Mouse (Mus musculus) lung, embryonic 14.5 days (tissue): Measurements from ENCODE around the gene Tom1l1. TPM values are rescaled to one million over a fixed set of nuclear protein-coding genes. Genes with fewer than 3 reads are reported as not detected.
"Not testable (repeated sequence)": the region's sequence is repeated elsewhere in the genome, so short reads cannot be mapped to it uniquely, and the experiment has no call there.

ENCODE experiments used
- ATAC-seq: fragments of 200-750 bp; cut with Nextera tagmentation; 2 replicates; pipeline ENCODE4 v1.8.0; 2017; ENCODE audit warnings: mild to moderate bottlenecking, moderate TSS enrichment, moderate library complexity; ENCODE audit not compliant: insufficient read depth
- DNase-seq: peaks from one replicate; pipeline ENCODE4 v3.0.0-alpha.2; 2015
- H3K27ac ChIP-seq: fragments of 300-500 bp; sonication (generic); 2 replicates; pipeline ENCODE4 v1.5.1; 2014; ENCODE audit warnings: low read depth, mild to moderate bottlenecking, moderate library complexity
- H3K27me3 ChIP-seq: fragments of 300-500 bp; sonication (generic); 2 replicates; pipeline ENCODE4 v1.6.1; 2014; ENCODE audit warnings: low read length, control low read depth; ENCODE audit not compliant: insufficient read depth
- H3K36me3 ChIP-seq: fragments of 300-500 bp; sonication (generic); 2 replicates; pipeline ENCODE4 v1.6.1; 2014; ENCODE audit warnings: control low read depth; ENCODE audit not compliant: insufficient read depth
- H3K4me1 ChIP-seq: fragments of 300-500 bp; sonication (generic); 2 replicates; pipeline ENCODE4 v1.6.1; 2014; ENCODE audit warnings: antibody characterized with exemption, control low read depth; ENCODE audit not compliant: insufficient read depth
- H3K4me2 ChIP-seq: fragments of 300-500 bp; sonication (generic); 2 replicates; pipeline ENCODE4 v1.6.1; 2014; ENCODE audit warnings: mild to moderate bottlenecking
- H3K4me3 ChIP-seq: fragments of 300-500 bp; sonication (generic); 2 replicates; pipeline ENCODE4 v1.5.1; 2014; ENCODE audit warnings: low read depth, low read length
- H3K9ac ChIP-seq: fragments of 300-500 bp; sonication (generic); 2 replicates; pipeline ENCODE4 v1.6.1; 2014
- H3K9me3 ChIP-seq: fragments of 300-500 bp; sonication (generic); 2 replicates; pipeline ENCODE4 v1.6.1; 2016; ENCODE audit warnings: low read depth, low read length, control low read depth
- CTCF ChIP-seq: IDR thresholded peaks from 2 replicates; pipeline ENCODE4 v1.5.1; 2016; ENCODE audit warnings: antibody characterized with exemption, low read depth
- whole genome bisulfite sequencing: fragments of 180-500 bp; shearing (Covaris S2); extraction: QIAGEN DNeasy Blood & Tissue Kit; methylation state at CpG from one replicate; pipeline ENCODE4 v1.1.7; 2014; 5-methylcytosine and 5-hydroxymethylcytosine counted together
- polyA plus RNA-seq: library from polyadenylated mRNA; unstranded; fragments of >200 nt; fragmentation: Nextera tagmentation; extraction: Ambion mirVana; gene quantifications from 2 replicates; pipeline ENCODE4 v1.2.1, GENCODE M21; 2014

The Tom1l1 gene
- polyA plus RNA-seq = 34.0 and 37.6 TPM in 2 replicates

- peak; percentile 93 for ATAC-seq
Observed at GRCm38 (mm10) chr11:90687460-90688416, at the start of gene Tom1l1. Gene Tom1l1, minus strand, starts transcription at chr11:90688366.

DNA sequence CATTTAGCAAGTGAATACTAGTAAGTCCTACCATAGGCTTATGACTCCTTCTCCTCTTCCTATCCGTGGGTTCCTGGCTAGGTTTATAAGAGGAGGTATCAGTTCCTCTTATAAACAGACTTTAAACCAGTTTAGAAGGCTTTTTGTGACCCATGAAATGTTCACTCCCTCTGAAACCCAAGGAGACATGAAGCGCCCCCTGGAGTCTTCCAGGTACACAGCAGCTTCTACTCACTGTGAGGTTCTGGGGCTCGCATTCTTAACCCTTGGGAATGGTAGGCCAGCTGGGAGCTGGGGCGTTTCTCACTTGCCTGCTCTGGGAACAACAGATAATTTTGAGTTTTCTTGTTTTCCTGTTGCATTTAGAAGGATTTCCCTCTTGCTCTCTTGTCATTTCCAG is 45.4 kb upstream of the Tom1l1 start:
- TF ChIP-seq CTCF = no peak
- no peaks in the 10 kb centered on the region for H3K4me1 ChIP-seq
- WGBS = 63% methylated on average over 4 of the region's 4 CpGs
- ATAC-seq (no peak), DNase-seq (no peak)
- H3K27ac ChIP-seq = no peak overlapping the region
- H3K4me2 ChIP-seq = no peak overlapping the region
- no peak overlapping the region for H3K4me3 ChIP-seq
- no peaks in the 10 kb centered on the region for H3K36me3 ChIP-seq
- H3K9ac ChIP-seq = no peak overlapping the region
- H3K9me3 ChIP-seq = no peaks in the 10 kb centered on the region
- H3K27me3 ChIP-seq = no peaks in the 10 kb centered on the region

More at GRCm38 (mm10) chr11:90687460-90688416, at the start of gene Tom1l1:
- DNase-seq = peak; percentile 84
- no peaks in the 10 kb centered on the region for H3K27me3 ChIP-seq
- H3K9ac ChIP-seq = peak within 1 kb of the TSS; percentile 67
- no peak for TF ChIP-seq CTCF
- 0 out of 2 replicates have a peak, but pooled peaks cover 6% of the 10 kb centered on the region for H3K36me3 ChIP-seq
- H3K4me3 ChIP-seq = peak within 1 kb of the TSS; percentile 68
- H3K4me1 ChIP-seq = peaks cover 6% of the 10 kb centered on the region; the same call in 1 of the 2 replicates
- peak within 1 kb of the TSS; percentile 67; the same call in 1 of the 2 replicates for H3K27ac ChIP-seq
- 5% methylated on average over 47 of the region's 47 CpGs for WGBS
- no peaks in the 10 kb centered on the region for H3K9me3 ChIP-seq
- peak within 1 kb of the TSS; percentile 86 for H3K4me2 ChIP-seq

DNA sequence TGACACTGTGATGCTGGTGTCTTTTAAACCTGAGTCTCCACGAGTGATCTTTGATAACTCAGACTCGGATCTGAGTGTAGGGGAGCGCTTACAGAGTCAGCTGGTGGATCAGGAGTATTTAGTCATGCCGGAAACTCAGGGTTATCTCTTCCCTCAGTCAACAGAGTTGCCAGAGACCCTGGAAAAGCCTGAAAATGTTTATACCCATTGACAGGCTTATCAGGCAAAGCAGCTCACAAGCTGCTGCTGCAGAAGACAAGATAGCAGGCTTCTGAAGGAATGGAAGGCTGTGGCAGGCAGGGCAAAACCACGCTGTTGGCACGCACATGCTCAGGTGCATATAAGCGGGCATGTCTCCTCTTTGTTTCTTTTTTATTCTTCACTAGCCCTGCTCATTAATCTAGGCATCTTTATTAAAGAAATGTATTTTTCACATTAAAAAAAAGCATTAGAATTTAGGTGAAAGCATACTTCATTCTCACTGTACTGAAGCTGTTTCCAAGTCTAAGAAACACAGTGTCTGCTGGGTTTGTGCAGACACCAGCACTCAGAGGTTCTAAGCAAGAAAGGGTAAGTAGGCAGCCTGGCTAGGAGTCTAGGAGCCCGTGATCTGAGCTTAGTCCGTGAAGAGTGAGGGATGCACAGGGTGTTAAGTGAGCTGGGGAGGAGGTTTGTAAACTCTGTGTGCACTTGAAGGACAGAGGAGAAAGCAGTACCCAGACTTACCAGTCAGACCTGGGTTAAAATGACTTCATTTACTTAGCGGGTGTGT is 39.4 kb upstream of the Tom1l1 start:
- Histone ChIP-seq H3K4me1 (no peaks in the 10 kb centered on the region), H3K9ac (no peak overlapping the region), H3K27me3 (no peaks in the 10 kb centered on the region), H3K36me3 (no peaks in the 10 kb centered on the region), H3K27ac (peak overlapping the region; percentile 48; the same call in 1 of the 2 replicates), H3K4me3 (no peak overlapping the region), H3K9me3 (no peaks in the 10 kb centered on the region), H3K4me2 (peak overlapping the region; percentile 24; the same call in 1 of the 2 replicates)
- peak; percentile 62 for ATAC-seq
- no peak for TF ChIP-seq CTCF
- DNase-seq = no peak
- WGBS = 25% methylated on average over 10 of the region's 10 CpGs

- H3K27ac ChIP-seq = peak overlapping the region; percentile 48; the same call in 1 of the 2 replicates
- no peak overlapping the region for H3K4me3 ChIP-seq
- peak overlapping the region; percentile 24; the same call in 1 of the 2 replicates for H3K4me2 ChIP-seq
- H3K27me3 ChIP-seq = no peaks in the 10 kb centered on the region
- H3K4me1 ChIP-seq = no peaks in the 10 kb centered on the region
- H3K36me3 ChIP-seq = no peaks in the 10 kb centered on the region
- no peak overlapping the region for H3K9ac ChIP-seq
- no peaks in the 10 kb centered on the region for H3K9me3 ChIP-seq
- WGBS = 62% methylated on average over 10 of the region's 10 CpGs
- ATAC-seq (peak; percentile 62), DNase-seq (peak; percentile 28)
- no peak for TF ChIP-seq CTCF
Observed at GRCm38 (mm10) chr11:90726730-90727129, 38.6 kb upstream of the Tom1l1 start.

DNA sequence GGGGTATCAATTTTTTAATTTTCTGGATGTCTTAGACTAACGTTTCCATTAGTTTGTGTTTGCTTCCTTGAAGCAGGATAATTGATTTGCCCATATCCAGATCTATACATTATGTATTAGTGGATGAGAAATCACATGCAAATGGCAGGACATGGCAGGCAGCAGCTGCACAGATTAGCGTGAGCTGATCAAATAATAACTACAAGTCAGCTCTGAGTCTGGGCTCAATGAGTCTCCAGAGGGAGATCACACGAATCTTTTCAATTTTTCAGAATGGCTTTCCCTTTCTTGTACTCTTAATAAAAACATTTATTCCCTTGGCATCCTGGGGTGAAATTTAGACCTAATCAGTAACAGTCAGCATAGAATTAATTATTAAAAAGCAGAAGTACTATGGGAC is 34.1 kb upstream of the Tom1l1 start:
- WGBS = 55% methylated on average over 3 of the region's 3 CpGs
- Histone ChIP-seq H3K4me2 (no peak overlapping the region), H3K36me3 (no peaks in the 10 kb centered on the region), H3K4me3 (no peak overlapping the region), H3K27me3 (no peaks in the 10 kb centered on the region), H3K9ac (no peak overlapping the region), H3K9me3 (no peaks in the 10 kb centered on the region), H3K27ac (no peak overlapping the region), H3K4me1 (no peaks in the 10 kb centered on the region)
- no peak for DNase-seq
- no peak for TF ChIP-seq CTCF
- ATAC-seq = no peak

GRCm38 (mm10) chr11:90717719-90718118 is 29.6 kb upstream of the Tom1l1 start:
- H3K27me3 ChIP-seq = no peaks in the 10 kb centered on the region
- no peaks in the 10 kb centered on the region for H3K4me1 ChIP-seq
- DNase-seq (no peak), ATAC-seq (no peak)
- 85% methylated on average over 3 of the region's 3 CpGs for WGBS
- TF ChIP-seq CTCF = no peak
- H3K27ac ChIP-seq = no peak overlapping the region
- H3K4me2 ChIP-seq = no peak overlapping the region
- no peak overlapping the region for H3K4me3 ChIP-seq
- no peaks in the 10 kb centered on the region for H3K36me3 ChIP-seq
- H3K9ac ChIP-seq = no peak overlapping the region
- no peaks in the 10 kb centered on the region for H3K9me3 ChIP-seq

GRCm38 (mm10) chr11:90711596-90711995 is 23.4 kb upstream of the Tom1l1 start:
- Histone ChIP-seq H3K9ac (no peak overlapping the region), H3K36me3 (no peaks in the 10 kb centered on the region), H3K9me3 (no peaks in the 10 kb centered on the region), H3K4me2 (no peak overlapping the region), H3K4me3 (no peak overlapping the region), H3K27ac (no peak overlapping the region), H3K27me3 (no peaks in the 10 kb centered on the region), H3K4me1 (no peaks in the 10 kb centered on the region)
- DNase-seq (no peak), ATAC-seq (no peak)
- WGBS = 74% methylated on average over 9 of the region's 9 CpGs
- TF ChIP-seq CTCF = no peak

DNA sequence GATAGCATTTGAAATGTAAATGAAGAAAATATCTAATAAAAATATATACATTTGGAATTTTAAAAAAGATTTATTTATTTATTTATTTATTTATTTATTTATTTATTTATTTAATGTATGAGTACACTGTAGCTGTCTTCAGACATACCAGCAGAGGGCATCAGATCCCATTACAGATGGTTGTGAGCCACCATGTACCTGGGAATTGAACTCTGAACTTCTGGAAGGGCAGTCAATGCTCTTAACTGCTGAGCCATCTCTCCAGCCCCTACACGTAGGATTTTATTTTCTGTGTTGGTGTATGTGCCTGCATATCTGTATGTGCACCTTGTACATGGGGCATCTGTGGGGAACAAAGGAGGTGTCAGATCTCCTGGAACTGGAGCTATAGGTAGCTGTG is 19.0 kb upstream of the Tom1l1 start:
- not testable (repeated sequence) for DNase-seq, ATAC-seq, H3K36me3 ChIP-seq, H3K4me1 ChIP-seq, H3K27me3 ChIP-seq, H3K4me3 ChIP-seq, H3K9me3 ChIP-seq, H3K27ac ChIP-seq, H3K9ac ChIP-seq, H3K4me2 ChIP-seq
- WGBS = 97% methylated on average over 1 of the region's 1 CpGs
